Mouse (Mus musculus) cerebellum, postnatal 10 days (tissue): ENCODE measurements around the gene Gm21870.
"Not testable (repeated sequence)": the region's sequence is repeated elsewhere in the genome, so short reads cannot be mapped to it uniquely, and the experiment has no call there.

Experiments
- DNase-seq, 2 experiments: peaks; one replicate each; pipeline ENCODE4 v3.0.0; 2021; ENCODE audit warnings: mixed read lengths in 2 of 2

The Gm21870 gene

GRCm38 (mm10) chrX:33986716-33987115 is at the start of gene Gm21870:
Gm21870 (minus strand) TSS chrX:33986816.
- not testable (repeated sequence) for DNase-seq

- not testable (repeated sequence) for DNase-seq
Observed at GRCm38 (mm10) chrX:33956440-33956839, 30.2 kb downstream of the Gm21870 start, which contains the start of gene Btbd35f6. Btbd35f6 (minus strand) TSS chrX:33956540.
